Mouse (Mus musculus): ENCODE data around the gene Apba1.

Gene Apba1

GRCm38 (mm10) chr19:23930826-23931225 is 172.1 kb downstream of the Apba1 start:
- DNase-seq (ENCODE audit: low read depth, low spot score): no peak

DNA sequence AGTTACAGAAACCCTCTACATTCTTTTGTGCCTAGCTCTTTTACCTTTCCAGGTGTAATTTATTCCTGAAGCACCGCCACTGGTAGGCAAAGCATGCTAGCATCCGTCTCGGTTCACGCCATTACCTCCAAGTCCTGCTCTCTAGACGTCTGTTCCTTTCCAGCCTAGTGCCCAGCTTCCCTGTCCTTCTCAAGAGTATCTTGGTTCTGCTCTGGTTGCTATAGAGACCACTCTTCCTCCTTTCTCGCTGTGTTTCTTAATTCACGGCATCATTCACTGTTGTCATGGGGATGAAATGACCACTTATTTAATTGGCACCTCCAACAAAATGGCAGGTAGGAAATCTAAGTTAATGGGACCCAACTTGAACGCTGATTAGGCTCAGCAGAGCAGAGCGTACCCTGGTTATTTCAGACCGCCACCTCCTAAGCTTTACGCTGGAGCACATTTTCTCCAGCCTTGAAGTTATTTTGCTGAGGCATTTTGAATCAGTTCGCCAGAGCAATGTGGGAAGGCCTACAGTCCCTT is 182.8 kb downstream of the Apba1 start:
- DNase-seq (ENCODE audit: low read depth, low spot score): no peak

DNA sequence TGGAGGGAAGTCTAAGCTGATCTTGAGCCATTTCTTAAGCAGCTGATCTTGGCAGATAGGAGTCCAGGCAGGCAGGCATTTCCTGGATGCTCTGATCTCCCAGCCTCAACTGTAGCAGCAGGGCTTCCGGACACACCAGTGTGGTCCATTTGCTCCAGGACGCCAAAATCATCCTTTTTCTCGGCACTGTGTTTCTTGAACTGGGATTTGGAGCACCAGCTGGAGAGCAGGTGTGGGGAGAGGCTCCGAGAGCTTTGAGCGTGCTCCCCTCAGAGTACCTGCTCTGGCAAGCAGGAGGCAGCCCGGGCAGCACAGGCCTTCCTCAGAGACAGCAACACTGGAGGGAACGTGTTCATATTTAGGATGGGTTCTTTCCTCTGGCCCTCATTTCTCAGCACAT is 184.2 kb downstream of the Apba1 start:
- DNase-seq (ENCODE audit: low read depth, low spot score): no peak

- no peak for DNase-seq (ENCODE audit: low read depth, low spot score)
Measured at GRCm38 (mm10) chr19:23946026-23946685, 187.5 kb downstream of the Apba1 start.

DNA sequence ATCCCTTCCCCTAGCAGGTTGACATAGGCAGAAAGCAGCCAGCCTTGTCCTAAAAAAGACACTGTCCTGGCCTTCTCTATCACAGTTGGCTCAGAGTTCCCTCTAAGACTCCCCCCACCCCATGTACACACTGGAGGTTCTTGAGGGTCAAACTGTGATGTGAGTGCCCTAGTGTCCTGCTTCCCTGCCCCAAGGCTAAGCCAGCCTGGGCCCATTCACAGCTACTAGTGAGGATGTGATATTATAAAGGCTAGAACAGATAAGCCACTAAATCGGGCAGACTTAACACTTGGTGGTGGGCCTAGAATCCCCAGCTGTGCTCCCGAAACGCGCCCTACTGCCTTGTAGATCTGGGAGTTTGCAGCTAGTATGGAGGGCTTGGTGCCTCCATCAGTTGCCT is 188.1 kb downstream of the Apba1 start:
- no peak for DNase-seq (ENCODE audit: low read depth, low spot score)

DNA sequence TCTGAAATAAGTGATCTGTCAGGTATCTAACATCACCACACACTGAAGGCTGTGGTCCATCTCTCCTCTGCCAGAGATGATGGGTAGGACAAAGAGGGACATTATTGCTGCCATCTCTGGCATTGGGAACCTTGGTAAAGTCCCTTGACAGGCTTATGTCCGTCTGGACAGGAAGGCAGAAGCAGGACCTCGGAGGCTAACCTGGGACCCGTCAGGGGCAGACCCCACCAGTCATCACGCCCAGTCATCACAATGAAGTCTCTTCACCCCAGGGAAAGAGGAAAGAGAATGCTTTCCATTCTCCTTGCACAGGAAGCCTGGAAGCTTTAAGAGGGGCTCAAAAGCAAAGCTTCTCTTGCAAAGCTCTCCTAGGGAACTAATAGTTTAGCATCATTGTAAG is 189.2 kb downstream of the Apba1 start:
- no peak for DNase-seq (ENCODE audit: low read depth, low spot score)

DNA sequence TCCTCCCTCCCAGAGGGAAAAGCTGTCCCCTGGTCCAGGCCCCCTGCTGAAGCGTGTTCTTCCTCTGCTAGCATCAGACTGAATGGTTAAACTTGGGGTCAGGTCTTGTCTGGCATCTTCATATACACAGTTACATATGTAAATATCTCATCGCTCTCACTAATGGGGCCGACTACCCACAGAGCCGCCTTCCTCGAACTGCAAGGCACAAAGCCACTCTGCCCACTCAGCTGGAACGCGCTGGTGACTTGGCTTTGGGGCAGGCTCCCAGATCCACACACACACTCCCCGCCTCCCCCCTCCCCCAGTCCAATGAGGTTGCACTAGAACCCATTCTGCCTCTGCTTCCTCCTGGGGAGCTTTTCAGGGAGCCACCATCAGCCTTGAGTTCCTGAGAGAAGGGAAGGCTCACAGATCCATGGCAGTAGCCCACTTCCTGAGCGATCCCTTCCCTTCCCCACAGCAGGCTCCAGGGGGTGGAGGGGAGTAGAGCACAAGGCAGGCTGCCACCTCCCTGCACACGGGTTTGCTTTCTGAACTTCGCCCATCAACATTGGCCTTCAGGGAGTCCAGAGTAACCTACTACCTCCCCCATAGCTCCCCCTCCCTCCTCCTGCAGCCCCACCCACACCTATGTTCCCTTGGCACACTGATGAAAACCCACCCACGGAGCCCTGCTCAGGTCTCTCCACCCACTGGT is 189.8 kb downstream of the Apba1 start:
- DNase-seq (ENCODE audit: low read depth, low spot score): no peak

GRCm38 (mm10) chr19:23955461-23955860 is 196.8 kb downstream of the Apba1 start:
- no peak for DNase-seq (ENCODE audit: low read depth, low spot score)

DNA sequence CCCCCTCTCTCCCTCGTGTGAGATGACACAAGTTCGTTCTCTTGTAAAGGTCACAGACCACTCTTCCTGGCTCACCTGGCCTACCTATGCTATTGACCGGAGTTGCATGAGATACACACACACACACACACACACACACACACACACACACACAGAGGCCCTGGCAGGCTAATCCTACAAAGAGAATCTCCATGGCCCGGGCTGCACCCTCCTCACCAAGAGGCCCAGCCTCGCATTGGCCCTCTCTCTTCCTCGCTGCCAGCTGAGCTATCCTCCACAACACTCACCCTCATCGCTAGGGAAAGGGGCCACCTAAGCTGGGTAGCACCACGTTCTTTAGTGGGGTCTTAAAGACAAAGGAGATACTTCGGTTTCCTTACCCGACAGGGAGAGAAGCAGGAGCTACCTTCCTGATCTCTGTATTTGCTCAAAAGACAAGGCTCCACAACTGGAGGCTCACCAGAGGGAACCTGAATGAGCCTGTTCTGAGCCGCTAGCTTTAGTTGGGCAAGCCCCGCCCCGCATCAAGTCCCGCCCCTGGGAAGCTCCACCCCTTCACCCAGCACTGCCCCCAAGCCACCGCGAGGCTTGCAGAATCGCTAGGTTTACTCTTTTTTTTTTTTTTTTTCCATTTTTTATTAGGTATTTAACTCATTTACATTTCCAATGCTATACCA is 197.8 kb downstream of the Apba1 start:
- DNase-seq (ENCODE audit: low read depth, low spot score): no peak

- no peak for DNase-seq (ENCODE audit: low read depth, low spot score)
Measured at GRCm38 (mm10) chr19:23957563-23957962, 198.9 kb downstream of the Apba1 start.

GRCm38 (mm10) chr19:23958925-23959324 is 200.2 kb downstream of the Apba1 start:
- no peak for DNase-seq (ENCODE audit: low read depth, low spot score)

GRCm38 (mm10) chr19:23959870-23960269 is 201.2 kb downstream of the Apba1 start:
- no peak for DNase-seq (ENCODE audit: low read depth, low spot score)

- DNase-seq (ENCODE audit: low read depth, low spot score): no peak
Measured at GRCm38 (mm10) chr19:23960275-23960674, 201.6 kb downstream of the Apba1 start.

DNA sequence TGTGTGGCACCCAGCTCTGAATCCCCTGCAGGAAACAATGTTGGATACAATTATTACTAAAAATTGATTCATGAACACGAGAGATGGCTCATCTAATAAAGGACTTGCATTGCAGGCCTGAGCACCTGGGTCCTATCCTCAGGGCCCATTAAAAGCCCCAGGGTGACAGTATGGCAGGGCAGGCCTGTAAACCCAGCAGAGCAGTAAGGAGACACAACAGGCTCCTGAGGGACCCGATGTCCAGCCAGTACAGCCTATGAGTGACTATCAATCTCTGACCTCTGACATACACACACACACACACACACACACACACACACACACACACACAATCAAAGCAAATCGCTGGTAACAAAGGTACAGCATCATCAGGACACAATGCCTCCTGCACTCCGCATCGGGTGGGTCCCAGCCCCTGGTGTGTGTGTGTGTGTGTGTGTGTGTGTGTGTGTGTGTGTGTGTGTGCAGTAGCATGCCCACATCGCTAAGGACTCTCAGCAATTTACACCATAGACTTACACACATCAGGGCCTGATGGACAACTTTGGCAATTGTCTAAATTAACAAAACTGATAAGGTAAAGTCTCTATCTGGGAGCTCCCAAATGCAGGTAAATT is 202.3 kb downstream of the Apba1 start:
- DNase-seq (ENCODE audit: low read depth, low spot score): no peak

DNA sequence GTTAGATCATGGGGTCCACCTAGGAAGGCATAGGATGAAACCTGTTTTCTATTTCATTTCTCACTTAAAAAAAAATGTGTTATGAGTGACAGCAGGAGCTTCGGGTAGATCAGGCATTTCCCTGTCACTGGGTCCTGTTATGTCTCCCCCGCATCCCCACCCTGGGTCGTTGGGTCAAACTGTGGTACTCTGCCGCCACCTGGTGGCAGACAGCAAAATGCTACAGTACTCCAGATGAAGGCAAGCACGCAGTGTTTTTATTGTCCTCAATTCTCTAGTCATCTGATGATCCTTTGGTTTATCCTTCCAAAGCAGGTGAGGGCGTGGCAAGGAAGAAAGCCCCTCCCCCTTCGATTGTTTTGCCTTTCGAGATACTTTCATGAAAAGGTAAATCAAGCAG is 202.8 kb downstream of the Apba1 start:
- DNase-seq (ENCODE audit: low read depth, low spot score): peak; percentile 50

GRCm38 (mm10) chr19:23964401-23964910 is 205.8 kb downstream of the Apba1 start:
- no peak for DNase-seq (ENCODE audit: low read depth, low spot score)

DNA sequence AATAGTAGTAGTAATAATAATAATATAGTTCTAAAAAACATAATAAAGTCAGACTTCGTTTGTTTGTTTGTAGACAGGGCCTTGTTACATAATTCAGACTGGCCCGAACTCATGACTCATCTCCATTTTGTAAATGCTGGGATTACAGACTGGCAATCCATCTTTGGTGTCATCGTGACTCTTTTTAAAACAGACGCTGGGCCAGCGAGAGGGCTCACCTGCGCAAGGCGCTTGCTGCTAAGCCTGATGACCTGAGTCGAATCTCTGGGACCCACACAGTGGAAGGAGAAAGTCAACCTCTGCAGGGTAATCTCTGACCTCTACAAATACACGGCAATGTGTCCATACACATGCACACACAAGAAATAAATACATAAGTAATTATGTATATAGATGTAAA is 207.7 kb downstream of the Apba1 start:
- DNase-seq (ENCODE audit: low read depth, low spot score): no peak

GRCm38 (mm10) chr19:23967156-23967555 is 208.5 kb downstream of the Apba1 start:
- DNase-seq (ENCODE audit: low read depth, low spot score): no peak

- DNase-seq (ENCODE audit: low read depth, low spot score): no peak
Measured at GRCm38 (mm10) chr19:23968125-23968861, 209.6 kb downstream of the Apba1 start.

- no peak for DNase-seq (ENCODE audit: low read depth, low spot score)
Measured at GRCm38 (mm10) chr19:23968862-23969225, 210.2 kb downstream of the Apba1 start.

- DNase-seq (ENCODE audit: low read depth, low spot score): no peak
Measured at GRCm38 (mm10) chr19:23970374-23970773, 211.7 kb downstream of the Apba1 start.

Measured in CD4-positive, CD25-positive, alpha-beta regulatory T cell, adult 2 months (primary cell).